Mouse (Mus musculus) hindbrain, postnatal 0 days (tissue): Measurements from ENCODE around the gene Trmt1. TPM values are rescaled to one million over a fixed set of nuclear protein-coding genes. Genes with fewer than 3 reads are reported as not detected.

Source experiments
- ATAC-seq: fragments of 200-750 bp; cut with Nextera tagmentation; 2 replicates; pipeline ENCODE4 v1.8.0; 2017; ENCODE audit warnings: mild to moderate bottlenecking, moderate TSS enrichment, moderate library complexity
- DNase-seq: peaks from one replicate; pipeline ENCODE4 v3.0.0-alpha.2; 2015; ENCODE audit warnings: low spot score
- H3K27ac ChIP-seq: fragments of 300-500 bp; sonication (generic); 2 replicates; pipeline ENCODE4 v1.5.1; 2014; ENCODE audit warnings: mild to moderate bottlenecking
- H3K27me3 ChIP-seq: fragments of 300-500 bp; sonication (generic); 2 replicates; pipeline ENCODE4 v1.6.1; 2014; ENCODE audit warnings: low read length, mixed read lengths; ENCODE audit not compliant: insufficient read depth
- H3K36me3 ChIP-seq: fragments of 300-500 bp; sonication (generic); 2 replicates; pipeline ENCODE4 v1.6.1; 2014; ENCODE audit warnings: low read length, mixed read lengths; ENCODE audit not compliant: insufficient read depth
- H3K4me1 ChIP-seq: fragments of 300-500 bp; sonication (generic); 2 replicates; pipeline ENCODE4 v1.6.1; 2014; ENCODE audit warnings: antibody characterized with exemption, low read length, mixed read lengths; ENCODE audit not compliant: insufficient read depth
- H3K4me2 ChIP-seq: fragments of 300-500 bp; sonication (generic); 2 replicates; pipeline ENCODE4 v1.6.1; 2014; ENCODE audit warnings: low read depth, mild to moderate bottlenecking, low read length, moderate library complexity, mixed read lengths
- H3K4me3 ChIP-seq: fragments of 300-500 bp; sonication (generic); 2 replicates; pipeline ENCODE4 v1.5.1; 2014; ENCODE audit warnings: low read length
- H3K9ac ChIP-seq: fragments of 300-500 bp; sonication (generic); replicated peaks from 2 replicates; pipeline ENCODE4 v1.6.1; 2014; ENCODE audit warnings: mild to moderate bottlenecking, low read length, moderate library complexity, mixed read lengths
- H3K9me3 ChIP-seq: fragments of 300-500 bp; sonication (generic); 2 replicates; pipeline ENCODE4 v1.6.1; 2016; ENCODE audit warnings: low read length, mixed read lengths
- CTCF ChIP-seq: IDR thresholded peaks from 2 replicates; pipeline ENCODE4 v1.5.1; 2016; ENCODE audit warnings: antibody characterized with exemption, control low read depth, low read depth
- WGBS: fragments of 180-500 bp; shearing (Covaris S2); extraction: QIAGEN DNeasy Blood & Tissue Kit; methylation state at CpG from one replicate; pipeline ENCODE4 v1.1.7; 2014; 5-methylcytosine and 5-hydroxymethylcytosine counted together
- polyA plus RNA-seq: library from polyadenylated mRNA; unstranded; fragments of >200 nt; fragmentation: Nextera tagmentation; extraction: Ambion mirVana; gene quantifications from 2 replicates; pipeline ENCODE4 v1.2.1, GENCODE M21; 2015
- total RNA-seq: library from RNA; depleted of rRNA; stranded (reverse); fragments of >200 nt; gene quantifications from 2 replicates; pipeline ENCODE4 v1.2.3, GENCODE M21; 2014

Gene Trmt1
- total and polyA plus RNA-seq, 2 experiments from 2014 or later, result 71.2 to 93.3 TPM

- TF ChIP-seq CTCF, result peak; percentile 42
- H3K4me1 ChIP-seq, result peaks cover 22% of the 10 kb centered on the region
- peak overlapping the region; percentile 66; the same call in 1 of the 2 replicates for H3K27ac ChIP-seq
- peak overlapping the region; percentile 64 for H3K4me3 ChIP-seq
- under 1% methylated on average over 47 of the region's 47 CpGs for WGBS
- H3K9ac ChIP-seq, result peak overlapping the region; percentile 65
- H3K9me3 ChIP-seq, result no peaks in the 10 kb centered on the region
- H3K36me3 ChIP-seq, result peaks cover 15% of the 10 kb centered on the region
- peak; percentile 94 for DNase-seq
- peak overlapping the region; percentile 92 for H3K4me2 ChIP-seq
- ATAC-seq, result peak; percentile 90
- H3K27me3 ChIP-seq, result no peaks in the 10 kb centered on the region
These were observed 3.2 kb downstream of the Trmt1 start for GRCm38 (mm10) chr8:84689091-84689915.

GRCm38 (mm10) chr8:84693332-84693731 lies 7.2 kb downstream of the Trmt1 start:
- Histone ChIP-seq H3K4me3 (no peak overlapping the region), H3K27me3 (no peaks in the 10 kb centered on the region), H3K4me1 (peaks cover 4% of the 10 kb centered on the region; the same call in 1 of the 2 replicates), H3K36me3 (peaks cover 32% of the 10 kb centered on the region), H3K27ac (no peak overlapping the region), H3K9ac (no peak overlapping the region), H3K4me2 (no peak overlapping the region), H3K9me3 (no peaks in the 10 kb centered on the region)
- TF ChIP-seq CTCF, result no peak
- 75% methylated on average over 4 of the region's 4 CpGs for WGBS
- ATAC-seq (no peak), DNase-seq (no peak)

GRCm38 (mm10) chr8:84695140-84695539 lies 9.0 kb downstream of the Trmt1 start:
- no peak for TF ChIP-seq CTCF
- Histone ChIP-seq H3K4me2 (no peak overlapping the region), H3K36me3 (peaks cover 38% of the 10 kb centered on the region), H3K27me3 (no peaks in the 10 kb centered on the region), H3K9ac (no peak overlapping the region), H3K27ac (no peak overlapping the region), H3K4me3 (no peak overlapping the region), H3K9me3 (no peaks in the 10 kb centered on the region), H3K4me1 (no peaks in the 10 kb centered on the region)
- DNase-seq (no peak), ATAC-seq (no peak)
- 89% methylated on average over 6 of the region's 6 CpGs for WGBS

GRCm38 (mm10) chr8:84697166-84698130 lies 11.3 kb downstream of the Trmt1 start:
- no peak overlapping the region for H3K27ac ChIP-seq
- H3K4me1 ChIP-seq, result no peaks in the 10 kb centered on the region
- no peak overlapping the region for H3K4me3 ChIP-seq
- H3K27me3 ChIP-seq, result peaks cover 2% of the 10 kb centered on the region
- ATAC-seq (peak; percentile 47; the same call in 1 of the 2 replicates), DNase-seq (peak; percentile 82)
- peak; percentile 78 for TF ChIP-seq CTCF
- H3K9ac ChIP-seq, result no peak overlapping the region
- 81% methylated on average over 14 of the region's 14 CpGs for WGBS
- H3K9me3 ChIP-seq, result no peaks in the 10 kb centered on the region
- no peak overlapping the region for H3K4me2 ChIP-seq
- H3K36me3 ChIP-seq, result peaks cover 32% of the 10 kb centered on the region

GRCm38 (mm10) chr8:84698288-84698687 lies 12.2 kb downstream of the Trmt1 start:
- H3K9me3 ChIP-seq, result no peaks in the 10 kb centered on the region
- 91% methylated on average over 5 of the region's 5 CpGs for WGBS
- peaks cover 6% of the 10 kb centered on the region for H3K27me3 ChIP-seq
- TF ChIP-seq CTCF, result no peak
- no peak overlapping the region for H3K4me2 ChIP-seq
- H3K4me3 ChIP-seq, result no peak overlapping the region
- H3K27ac ChIP-seq, result no peak overlapping the region
- H3K4me1 ChIP-seq, result no peaks in the 10 kb centered on the region
- H3K36me3 ChIP-seq, result peaks cover 24% of the 10 kb centered on the region
- DNase-seq, result no peak
- ATAC-seq, result no peak
- H3K9ac ChIP-seq, result no peak overlapping the region

GRCm38 (mm10) chr8:84698929-84699401 lies 12.9 kb downstream of the Trmt1 start:
- peak overlapping the region; percentile 51; the same call in 1 of the 2 replicates for H3K27ac ChIP-seq
- H3K9ac ChIP-seq, result no peak overlapping the region
- no peak for ATAC-seq
- 53% methylated on average over 9 of the region's 9 CpGs for WGBS
- TF ChIP-seq CTCF, result no peak
- no peak for DNase-seq
- H3K4me1 ChIP-seq, result no peaks in the 10 kb centered on the region
- no peaks in the 10 kb centered on the region for H3K9me3 ChIP-seq
- peaks cover 6% of the 10 kb centered on the region for H3K27me3 ChIP-seq
- H3K4me3 ChIP-seq, result no peak overlapping the region
- no peak overlapping the region for H3K4me2 ChIP-seq
- peaks cover 24% of the 10 kb centered on the region for H3K36me3 ChIP-seq
